Mouse (Mus musculus) lung, postnatal 36 days (tissue): ENCODE results near the gene Snrpd3.

ENCODE experiments used
- DNase-seq: peaks from one replicate; pipeline ENCODE4 v3.0.0; 2022; ENCODE audit warnings: mixed read lengths

Gene Snrpd3

DNA sequence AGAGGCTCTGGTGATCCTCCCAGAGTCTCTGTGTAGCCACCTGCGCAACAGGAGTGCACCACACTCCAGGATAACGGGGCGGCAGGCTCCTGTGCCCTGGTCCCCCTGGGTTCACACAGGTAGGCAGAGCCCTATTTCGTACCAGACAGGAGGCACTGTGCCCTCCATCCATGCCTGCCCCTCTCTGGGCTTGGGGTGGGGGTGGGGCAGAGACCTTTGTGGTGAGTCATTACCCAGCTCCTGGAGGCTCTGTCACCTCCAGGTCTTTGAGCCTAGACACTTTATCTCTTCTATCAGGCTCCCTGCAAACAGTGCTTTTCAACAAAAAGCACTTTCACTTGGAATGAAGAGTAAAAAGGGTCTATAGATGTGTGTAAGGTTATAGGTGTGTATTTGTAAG is 51.5 kb downstream of the Snrpd3 start:
- no peak for DNase-seq

DNA sequence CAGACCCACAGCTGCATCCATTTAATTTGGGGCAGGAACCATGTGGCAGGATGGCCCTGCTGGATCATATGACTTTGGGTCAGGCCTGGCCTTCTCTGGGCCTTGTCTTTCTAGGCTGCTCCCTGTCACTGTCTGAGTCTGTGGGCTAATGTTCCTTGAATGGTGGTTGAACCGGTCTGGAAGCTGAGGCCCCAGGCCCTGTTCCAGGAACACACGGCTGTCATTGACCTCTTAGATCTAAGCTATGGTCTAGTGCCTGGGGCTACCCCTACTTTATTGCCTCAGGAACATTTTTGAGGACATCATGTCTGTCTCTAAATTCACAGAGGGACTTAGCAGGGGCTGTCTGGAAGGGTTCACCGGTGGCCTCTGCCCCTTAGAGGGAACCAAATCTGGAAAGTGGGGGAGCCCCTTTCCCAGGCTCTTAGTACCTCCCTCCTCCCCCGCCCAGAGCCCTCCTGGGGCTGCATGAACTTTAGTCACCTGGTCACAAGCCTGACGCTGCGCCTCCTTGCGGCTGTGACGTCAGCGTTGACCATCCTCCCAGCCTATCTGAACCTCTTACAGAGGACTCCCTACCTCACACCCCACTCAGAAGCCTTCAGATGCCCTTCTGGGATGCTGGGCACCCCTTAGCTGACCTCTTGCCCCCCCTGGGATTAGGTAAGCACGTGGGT is 53.8 kb downstream of the Snrpd3 start:
- DNase-seq: no peak

- no peak for DNase-seq
These were observed 54.6 kb downstream of the Snrpd3 start for GRCm38 (mm10) chr10:75571937-75572336.

- no peak for DNase-seq
These were observed 55.8 kb downstream of the Snrpd3 start for GRCm38 (mm10) chr10:75573181-75573580.

DNA sequence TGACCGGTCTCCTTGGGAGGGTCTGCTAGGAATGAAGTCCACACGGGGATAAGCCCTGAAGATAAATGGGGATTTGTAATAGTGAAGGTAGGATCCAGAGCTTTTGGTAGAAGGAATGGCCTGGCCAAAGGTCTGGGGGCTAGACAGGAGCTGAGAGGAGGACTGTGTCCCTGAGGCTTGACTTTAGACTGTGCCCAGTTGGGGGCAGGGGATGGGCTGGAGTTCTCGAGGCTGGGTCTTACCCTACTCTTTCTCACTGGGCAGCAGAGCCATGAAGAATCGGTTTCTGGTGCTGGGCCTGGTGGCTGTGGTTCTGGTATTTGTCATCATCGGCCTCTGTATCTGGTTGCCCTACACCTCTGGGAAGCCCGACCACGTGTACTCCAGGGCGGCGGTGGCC is 56.6 kb downstream of the Snrpd3 start:
- DNase-seq: no peak

DNA sequence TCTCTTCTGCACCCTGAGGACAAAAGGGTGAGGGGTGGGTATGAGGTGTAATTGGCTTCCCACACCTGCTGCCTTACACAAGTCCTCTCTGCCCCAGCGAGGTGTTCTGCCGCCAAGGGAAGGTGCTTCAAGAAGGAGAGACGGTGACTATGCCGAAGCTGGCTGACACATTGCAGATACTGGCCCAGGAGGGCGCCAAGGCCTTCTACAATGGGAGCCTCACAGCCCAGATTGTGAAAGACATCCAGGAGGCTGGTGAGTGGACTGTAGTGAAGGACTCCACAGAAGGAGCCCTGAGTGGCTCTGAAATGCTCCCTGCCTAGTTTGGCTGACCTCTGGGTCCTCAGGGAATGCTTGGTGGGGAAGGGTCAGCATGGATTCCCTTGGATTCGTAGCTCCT is 61.8 kb downstream of the Snrpd3 start:
- DNase-seq: no peak

DNA sequence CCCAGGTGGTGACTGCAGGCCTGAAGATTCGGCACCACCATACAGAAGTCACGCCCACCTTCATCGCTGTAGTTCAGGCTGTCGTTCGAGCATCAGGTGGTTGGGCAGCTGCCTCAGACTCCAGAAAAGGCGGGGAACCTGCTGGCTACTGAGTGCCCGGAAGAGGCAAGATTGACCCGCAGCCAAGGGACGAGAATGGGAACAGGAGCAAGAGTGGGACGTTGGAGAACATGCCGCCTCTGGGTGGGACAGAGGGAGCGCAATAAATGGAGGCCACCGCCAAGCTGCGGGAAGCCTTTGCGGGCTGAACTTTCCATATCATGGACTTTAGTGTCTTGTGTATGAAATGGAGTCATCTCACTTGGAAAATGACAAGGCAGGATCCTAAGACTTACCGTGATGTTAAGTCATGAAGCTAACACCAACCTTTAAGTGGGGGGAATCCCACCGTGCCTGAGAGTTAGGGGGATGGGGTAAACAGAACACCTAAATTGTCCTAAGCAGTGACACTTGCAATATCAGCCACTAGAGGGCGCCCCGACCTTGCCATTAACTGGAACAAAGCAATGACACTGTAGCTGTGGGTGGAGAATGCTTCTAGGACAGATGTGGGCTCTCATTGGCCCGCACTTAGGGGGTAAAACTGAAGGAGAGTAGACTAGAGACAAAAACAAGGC is 68.7 kb downstream of the Snrpd3 start:
- peak; percentile 97 for DNase-seq

- DNase-seq: no peak
These were observed 69.2 kb downstream of the Snrpd3 start for GRCm38 (mm10) chr10:75586553-75586879.
